Mouse (Mus musculus): ENCODE measurements around the gene Myh4.

DNA sequence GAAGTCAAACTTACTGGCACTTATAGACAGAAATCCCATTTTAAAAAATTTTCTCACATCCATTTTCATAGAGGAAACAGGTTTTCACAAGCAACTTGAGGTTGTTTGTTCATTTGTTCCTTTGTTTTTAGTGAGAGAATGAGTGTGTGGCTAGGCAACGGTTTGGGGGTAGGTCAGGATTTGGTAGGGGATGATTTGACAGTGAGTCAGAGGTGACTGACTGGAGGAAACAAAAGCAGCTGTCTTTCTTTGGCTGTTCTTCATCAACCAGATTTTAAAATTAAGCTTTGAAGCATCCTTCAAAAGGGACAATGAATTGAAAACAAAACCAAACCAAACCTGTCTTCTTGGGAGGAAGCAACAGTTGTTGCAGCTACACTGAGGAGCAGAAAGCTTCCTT, 38.5 kb upstream of the Myh4 start:
- TF ChIP-seq ZNF384 (IDR thresholded peaks at IDR 0.05; ENCODE audit: low read depth, low read length) (no peak), ZC3H11A (IDR thresholded peaks at IDR 0.05; ENCODE audit: borderline replicate concordance, low read depth, low read length) (no peak), CHD2 (IDR thresholded peaks at IDR 0.05; ENCODE audit: low read depth, low read length) (no peak)
